Mouse (Mus musculus) MEL (cell line): ENCODE results near the gene Clcn6. TPM values are rescaled to one million over a fixed set of nuclear protein-coding genes. Genes with fewer than 3 reads are reported as not detected.

Source experiments
- DNase-seq: peaks from one replicate; pipeline ENCODE4 v3.0.0; 2011; ENCODE audit warnings: low read depth, low spot score
- H3K27ac ChIP-seq: 2 replicates; pipeline ENCODE4 v1.5.1; 2012; ENCODE audit warnings: low read depth, mild to moderate bottlenecking, control low read depth, low read length, moderate library complexity; ENCODE audit not compliant: control insufficient read depth
- H3K27me3 ChIP-seq, 2 experiments: fragments of 150-350 bp in 1 of 2; sonication (generic) in 1 of 2; 2 replicates each; pipeline ENCODE4 v1.6.1; 2012; ENCODE audit warnings: low read length in 2 of 2, mild to moderate bottlenecking in 2 of 2, improper control_type of control experiment in 1 of 2, moderate library complexity in 1 of 2; ENCODE audit not compliant: insufficient read depth in 2 of 2, control insufficient read depth in 1 of 2
- H3K36me3 ChIP-seq, 2 experiments: 2 replicates each; pipeline ENCODE4 v1.6.1; 2012 to 2014; ENCODE audit warnings: low read length in 2 of 2, improper control_type of control experiment in 1 of 2, inconsistent platforms in 1 of 2, mild to moderate bottlenecking in 1 of 2; ENCODE audit not compliant: insufficient read depth in 2 of 2, control insufficient read depth in 1 of 2
- H3K4me1 ChIP-seq, 2 experiments: fragments of 150-350 bp in 1 of 2; sonication (generic) in 1 of 2; 2 replicates each; pipeline ENCODE4 v1.6.1; 2012; ENCODE audit warnings: low read length in 2 of 2, improper control_type of control experiment in 1 of 2, mild to moderate bottlenecking in 1 of 2; ENCODE audit not compliant: insufficient read depth in 2 of 2, control insufficient read depth in 1 of 2
- H3K4me3 ChIP-seq, 2 experiments: fragments of 150-350 bp in 1 of 2; sonication (generic) in 1 of 2; 2 replicates each; pipeline ENCODE4 v1.5.1; 2012; ENCODE audit warnings: low read depth in 2 of 2, low read length in 2 of 2, mild to moderate bottlenecking in 2 of 2, moderate library complexity in 2 of 2, control low read depth in 1 of 2, improper control_type of control experiment in 1 of 2; ENCODE audit not compliant: control insufficient read depth in 1 of 2, insufficient read depth in 1 of 2
- H3K79me2 ChIP-seq: 2 replicates; pipeline ENCODE4 v1.6.1; 2012; ENCODE audit warnings: mild to moderate bottlenecking, low read length, moderate library complexity; ENCODE audit not compliant: control insufficient read depth, poor library complexity, insufficient read depth
- H3K9ac ChIP-seq: 2 replicates; pipeline ENCODE4 v1.6.1; 2012; ENCODE audit warnings: low read depth, mild to moderate bottlenecking, control low read depth, low read length, moderate library complexity; ENCODE audit not compliant: control insufficient read depth, poor library complexity, severe bottlenecking
- H3K9me3 ChIP-seq: fragments of 150-350 bp; sonication (generic); replicated peaks from 2 replicates; pipeline ENCODE4 v1.6.1; 2012; ENCODE audit warnings: mild to moderate bottlenecking, low read length, improper control_type of control experiment, moderate library complexity; ENCODE audit not compliant: insufficient read depth
- BHLHE40 ChIP-seq: IDR thresholded peaks from 2 replicates; pipeline ENCODE4 v1.6.1; 2012; ENCODE audit warnings: low read depth, mild to moderate bottlenecking, inconsistent platforms, low read length, improper control_type of control experiment, borderline replicate concordance
- CTCF ChIP-seq, 3 experiments: IDR thresholded peaks in 2 of 3; conservative IDR thresholded peaks in 1 of 3; 2 replicates each; pipeline ENCODE4 v1.5.1; 2011 to 2012; ENCODE audit warnings: low read length in 3 of 3, low read depth in 2 of 3, mild to moderate bottlenecking in 2 of 3, improper control_type of control experiment in 1 of 3, inconsistent platforms in 1 of 3, mixed read lengths in 1 of 3, moderate library complexity in 1 of 3; ENCODE audit not compliant: control insufficient read depth in 1 of 3, insufficient read depth in 1 of 3, poor library complexity in 1 of 3, severe bottlenecking in 1 of 3
- ELF1 ChIP-seq: IDR thresholded peaks from 2 replicates; pipeline ENCODE4 v1.6.1; 2014; ENCODE audit warnings: low read depth, mild to moderate bottlenecking, inconsistent platforms, low read length, improper control_type of control experiment, moderate library complexity
- EP300 ChIP-seq, 2 experiments: IDR thresholded peaks; 2 replicates each; pipeline ENCODE4 v1.6.1; 2011; ENCODE audit warnings: improper control_type of control experiment in 2 of 2, low read length in 2 of 2, low read depth in 1 of 2, mild to moderate bottlenecking in 1 of 2
- ETS1 ChIP-seq: IDR thresholded peaks from 2 replicates; pipeline ENCODE4 v1.6.1; 2012; ENCODE audit warnings: low read depth, mild to moderate bottlenecking, inconsistent platforms, low read length, improper control_type of control experiment, moderate library complexity
- GABPA ChIP-seq: IDR thresholded peaks from 2 replicates; pipeline ENCODE4 v1.6.1; 2012; ENCODE audit warnings: low read depth, mild to moderate bottlenecking, inconsistent platforms, low read length, improper control_type of control experiment, moderate library complexity
- GATA1 ChIP-seq: IDR thresholded peaks from 2 replicates; pipeline ENCODE4 v1.6.1; 2011; ENCODE audit warnings: low read depth, low read length, improper control_type of control experiment
- MAX ChIP-seq: IDR thresholded peaks from 2 replicates; pipeline ENCODE4 v1.6.1; 2011; ENCODE audit warnings: low read length, improper control_type of control experiment
- MAZ ChIP-seq: IDR thresholded peaks from 2 replicates; pipeline ENCODE4 v1.6.1; 2012; ENCODE audit warnings: low read depth, mild to moderate bottlenecking, inconsistent platforms, low read length, improper control_type of control experiment
- MXI1 ChIP-seq: IDR thresholded peaks from 2 replicates; pipeline ENCODE4 v1.6.1; 2011; ENCODE audit warnings: mild to moderate bottlenecking, low read depth, low read length, improper control_type of control experiment
- MYB ChIP-seq: IDR thresholded peaks from 2 replicates; pipeline ENCODE4 v1.6.1; 2011; ENCODE audit warnings: mild to moderate bottlenecking, low read depth, low read length, improper control_type of control experiment
- MYC ChIP-seq: IDR thresholded peaks from 2 replicates; pipeline ENCODE4 v1.6.1; 2011; ENCODE audit warnings: low read depth, mild to moderate bottlenecking, low read length, improper control_type of control experiment, moderate library complexity
- NELFE ChIP-seq: IDR thresholded peaks from 2 replicates; pipeline ENCODE4 v1.6.1; 2011; ENCODE audit warnings: low read depth, low read length, improper control_type of control experiment
- POLR2A ChIP-seq, 2 experiments: IDR thresholded peaks; 2 replicates each; pipeline ENCODE4 v1.6.1; 2011 to 2012; ENCODE audit warnings: low read length in 2 of 2, mild to moderate bottlenecking in 2 of 2, control low read depth in 1 of 2, improper control_type of control experiment in 1 of 2, low read depth in 1 of 2, moderate library complexity in 1 of 2; ENCODE audit not compliant: control insufficient read depth in 1 of 2, insufficient read depth in 1 of 2, poor library complexity in 1 of 2
- POLR2AphosphoS2 ChIP-seq: IDR thresholded peaks from 2 replicates; pipeline ENCODE4 v1.6.1; 2011; ENCODE audit warnings: low read length, improper control_type of control experiment
- RAD21 ChIP-seq: IDR thresholded peaks from 2 replicates; pipeline ENCODE4 v1.6.1; 2011; ENCODE audit warnings: mild to moderate bottlenecking, low read depth, low read length, improper control_type of control experiment
- SIN3A ChIP-seq: IDR thresholded peaks from 2 replicates; pipeline ENCODE4 v1.6.1; 2012; ENCODE audit warnings: low read length, improper control_type of control experiment, inconsistent platforms
- SMC3 ChIP-seq: IDR thresholded peaks from 2 replicates; pipeline ENCODE4 v1.6.1; 2011; ENCODE audit warnings: low read depth, low read length, improper control_type of control experiment
- TAL1 ChIP-seq: IDR thresholded peaks from 2 replicates; pipeline ENCODE4 v1.6.1; 2012; ENCODE audit warnings: mild to moderate bottlenecking, inconsistent platforms, low read length, moderate library complexity, mixed read lengths
- TBP ChIP-seq: IDR thresholded peaks from 2 replicates; pipeline ENCODE4 v1.8.0; 2011; ENCODE audit warnings: low read depth, low read length, improper control_type of control experiment
- USF1 ChIP-seq: IDR thresholded peaks from 2 replicates; pipeline ENCODE4 v1.6.1; 2014; ENCODE audit warnings: low read depth, mild to moderate bottlenecking, inconsistent platforms, low read length, improper control_type of control experiment, moderate library complexity
- USF2 ChIP-seq, 2 experiments: IDR thresholded peaks; 2 replicates each; pipeline ENCODE4 v1.6.1; 2011 to 2012; ENCODE audit warnings: improper control_type of control experiment in 2 of 2, low read length in 2 of 2, borderline replicate concordance in 1 of 2, inconsistent platforms in 1 of 2, low read depth in 1 of 2, mild to moderate bottlenecking in 1 of 2; ENCODE audit not compliant: insufficient read depth in 1 of 2
- ZC3H11A ChIP-seq: IDR thresholded peaks from 2 replicates; pipeline ENCODE4 v1.6.1; 2012; ENCODE audit warnings: low read depth, mild to moderate bottlenecking, inconsistent platforms, low read length, improper control_type of control experiment
- ZKSCAN1 ChIP-seq: IDR thresholded peaks from 2 replicates; pipeline ENCODE4 v1.6.1; 2012; ENCODE audit warnings: low read depth, mild to moderate bottlenecking, inconsistent platforms, low read length, improper control_type of control experiment, moderate library complexity
- ZMIZ1 ChIP-seq: IDR thresholded peaks from 2 replicates; pipeline ENCODE4 v1.6.1; 2012; ENCODE audit warnings: low read depth, mild to moderate bottlenecking, inconsistent platforms, low read length, improper control_type of control experiment, moderate library complexity
- polyA plus RNA-seq, 2 experiments: library from polyadenylated mRNA; stranded (reverse) in 1 of 2; unstranded in 1 of 2; fragments of >175 nt in 1 of 2; fragments of >200 nt in 1 of 2; gene quantifications; 2 replicates each; pipeline versions ENCODE4 v1.2.1 to v1.2.4; 2012; ENCODE audit warnings: low replicate concordance in 2 of 2, low read depth in 1 of 2; ENCODE audit not compliant: insufficient read length in 2 of 2, insufficient read depth in 1 of 2, missing spikeins in 1 of 2
- total RNA-seq: library from RNA; depleted of rRNA; stranded (reverse); fragments of 300-350 nt; gene quantifications from 2 replicates; pipeline ENCODE4 v1.2.3, GENCODE M21; 2012

The Clcn6 gene
- total and polyA plus RNA-seq, 3 experiments: 5.8 to 17.5 TPM; not detected in 1

- H3K4me3 ChIP-seq: peak overlapping the region; percentile 29 to 60
- H3K9me3 ChIP-seq: no peaks in the 10 kb centered on the region
- peak overlapping the region; percentile 62 for H3K9ac ChIP-seq
- peak; percentile 95 for DNase-seq
- H3K36me3 ChIP-seq: peaks cover 0 to 2% of the 10 kb centered on the region in 2 experiments; a peak in 1 of 4 replicates
- peaks cover 0 to 10% of the 10 kb centered on the region in 2 experiments; a peak in 2 of 4 replicates for H3K4me1 ChIP-seq
- no peaks in the 10 kb centered on the region for H3K27me3 ChIP-seq
- H3K27ac ChIP-seq: peak overlapping the region; percentile 92
- no peak; the same call in 1 of the 2 replicates for TF ChIP-seq POLR2AphosphoS2
- no peak for TF ChIP-seq ZC3H11A
- TF ChIP-seq MAX: peak; percentile 34; the same call in 1 of the 2 replicates
- TF ChIP-seq TBP: peak; percentile 14; the same call in 1 of the 2 replicates
- TF ChIP-seq NELFE: peak; percentile 61
- TF ChIP-seq RAD21: peak; percentile 26
- no peak for TF ChIP-seq ZKSCAN1
- TF ChIP-seq SMC3: peak; percentile 32
- peak; percentile 15 to 48; a peak in 1 of 4 replicates for TF ChIP-seq USF2 (IDR thresholded peaks at IDR 0.05; ENCODE audit: borderline replicate concordance in 1 of 2, insufficient read depth in 1 of 2, low read depth in 1 of 2, low read length in 2 of 2)
- TF ChIP-seq CTCF (IDR thresholded peaks at IDR 0.05 in 2 of 3, conservative IDR thresholded peaks at IDR 0.05 in 1 of 3; ENCODE audit: control insufficient read depth in 1 of 3, insufficient read depth in 1 of 3, low read depth in 2 of 3, low read length in 3 of 3, poor library complexity in 1 of 3, severe bottlenecking in 1 of 3): peak; percentile 40 to 77 (median 66)
- TF ChIP-seq BHLHE40: no peak
- TF ChIP-seq ELF1: peak; percentile 81
- TF ChIP-seq ZMIZ1: no peak
- peak; percentile 57; the same call in 1 of the 2 replicates for TF ChIP-seq GATA1
- peak in 1 of 2 experiments; percentile 78; a peak in 2 of 4 replicates for TF ChIP-seq POLR2A (IDR thresholded peaks at IDR 0.05; ENCODE audit: control insufficient read depth in 1 of 2, insufficient read depth in 1 of 2, low read depth in 1 of 2, low read length in 2 of 2, poor library complexity in 1 of 2)
- peak; percentile 89 for TF ChIP-seq USF1
- 0 out of 2 replicates have a peak, but pooled peaks have one; percentile 21 for TF ChIP-seq ETS1
- TF ChIP-seq SIN3A: peak; percentile 44; the same call in 1 of the 2 replicates
- TF ChIP-seq MXI1: peak; percentile 60
- peaks cover 3% of the 10 kb centered on the region for H3K79me2 ChIP-seq
These were observed 43.8 kb upstream of the Clcn6 start for GRCm38 (mm10) chr4:148082257-148083044.

- TF ChIP-seq EP300 (IDR thresholded peaks at IDR 0.05; ENCODE audit: low read depth in 1 of 2, low read length in 2 of 2): no peak
- TF ChIP-seq MAZ: no peak
- TF ChIP-seq MYC: no peak
- TF ChIP-seq MYB: no peak
- no peak for TF ChIP-seq CTCF (IDR thresholded peaks at IDR 0.05 in 2 of 3, conservative IDR thresholded peaks at IDR 0.05 in 1 of 3; ENCODE audit: control insufficient read depth in 1 of 3, insufficient read depth in 1 of 3, low read depth in 2 of 3, low read length in 3 of 3, poor library complexity in 1 of 3, severe bottlenecking in 1 of 3)
- no peak for TF ChIP-seq BHLHE40
- TF ChIP-seq TAL1: no peak
- TF ChIP-seq GABPA: no peak
- TF ChIP-seq MXI1: no peak
- TF ChIP-seq, all 39 proteins: peak for 0
- H3K27ac ChIP-seq: no peak overlapping the region
- no peak overlapping the region for H3K9ac ChIP-seq
- no peaks in the 10 kb centered on the region for H3K79me2 ChIP-seq
- DNase-seq: no peak
- H3K4me1 ChIP-seq: peaks cover 0 to 10% of the 10 kb centered on the region in 2 experiments; a peak in 2 of 4 replicates
- no peaks in the 10 kb centered on the region for H3K9me3 ChIP-seq
- H3K27me3 ChIP-seq: no peaks in the 10 kb centered on the region
- H3K36me3 ChIP-seq: no peaks in the 10 kb centered on the region; a peak in 1 of 4 replicates
- no peak overlapping the region for H3K4me3 ChIP-seq
These were observed 42.6 kb upstream of the Clcn6 start for GRCm38 (mm10) chr4:148081201-148081600.
